Mouse (Mus musculus) liver, embryonic 14.5 days (tissue): ENCODE data around the gene Emc10. TPM values are rescaled to one million over a fixed set of nuclear protein-coding genes. Genes with fewer than 3 reads are reported as not detected.

Experiments used
- ATAC-seq: fragments of 200-750 bp; cut with Nextera tagmentation; 2 replicates; pipeline ENCODE4 v1.8.0; 2017; ENCODE audit warnings: moderate number of reproducible peaks, mild to moderate bottlenecking, moderate library complexity; ENCODE audit not compliant: insufficient read depth
- DNase-seq, 3 experiments: peaks; one replicate each; pipeline ENCODE4 v3.0.0-alpha.2; 2012 to 2013; ENCODE audit warnings: low read depth in 3 of 3, low spot score in 3 of 3
- H3K27ac ChIP-seq: fragments of 300-500 bp; sonication (generic); 2 replicates; pipeline ENCODE4 v1.5.1; 2014; ENCODE audit warnings: moderate library complexity, mild to moderate bottlenecking, control low read depth, inconsistent platforms
- H3K27me3 ChIP-seq: fragments of 300-500 bp; sonication (generic); 2 replicates; pipeline ENCODE4 v1.6.1; 2014; ENCODE audit warnings: mild to moderate bottlenecking, low read length, moderate library complexity; ENCODE audit not compliant: control insufficient read depth, insufficient read depth
- H3K36me3 ChIP-seq: fragments of 300-500 bp; sonication (generic); replicated peaks from 2 replicates; pipeline ENCODE4 v1.6.1; 2014; ENCODE audit warnings: low read depth; ENCODE audit not compliant: control insufficient read depth, insufficient read depth
- H3K4me1 ChIP-seq, 2 experiments: fragments of 200-500 bp in 1 of 2; fragments of 300-500 bp in 1 of 2; sonication (generic) in 1 of 2; replicated peaks; 2 replicates each; pipeline ENCODE4 v1.6.1; 2012 to 2014; ENCODE audit warnings: antibody characterized with exemption in 1 of 2, inconsistent platforms in 1 of 2, low read length in 1 of 2; ENCODE audit not compliant: control insufficient read depth in 2 of 2, insufficient read depth in 2 of 2
- H3K4me2 ChIP-seq: fragments of 300-500 bp; sonication (generic); 2 replicates; pipeline ENCODE4 v1.6.1; 2014; ENCODE audit warnings: low read depth, mild to moderate bottlenecking, control low read depth, moderate library complexity
- H3K4me3 ChIP-seq, 2 experiments: fragments of 200-500 bp in 1 of 2; fragments of 300-500 bp in 1 of 2; sonication (generic) in 1 of 2; 2 replicates each; pipeline ENCODE4 v1.5.1; 2012 to 2014; ENCODE audit warnings: low read depth in 2 of 2, low read length in 2 of 2, mild to moderate bottlenecking in 2 of 2, control low read depth in 1 of 2, inconsistent platforms in 1 of 2, moderate library complexity in 1 of 2; ENCODE audit not compliant: insufficient read depth in 1 of 2
- H3K9ac ChIP-seq: fragments of 300-500 bp; sonication (generic); replicated peaks from 2 replicates; pipeline ENCODE4 v1.6.1; 2014; ENCODE audit warnings: mild to moderate bottlenecking, control low read depth, moderate library complexity
- H3K9me3 ChIP-seq: fragments of 300-500 bp; sonication (generic); 2 replicates; pipeline ENCODE4 v1.6.1; 2016; ENCODE audit warnings: low read length, mixed read lengths; ENCODE audit not compliant: control insufficient read depth
- CTCF ChIP-seq: IDR thresholded peaks from 2 replicates; pipeline ENCODE4 v1.5.1; 2016; ENCODE audit warnings: antibody characterized with exemption, low read depth, control low read depth
- EP300 ChIP-seq: IDR thresholded peaks from 2 replicates; pipeline ENCODE4 v1.6.1; 2016; ENCODE audit warnings: antibody characterized with exemption, low read depth
- WGBS: fragments of 180-500 bp; shearing (Covaris S2); extraction: QIAGEN DNeasy Blood & Tissue Kit; methylation state at CpG from one replicate; pipeline ENCODE4 v1.1.7; 2014; ENCODE audit not compliant: insufficient replicate concordance; 5-methylcytosine and 5-hydroxymethylcytosine counted together
- polyA plus RNA-seq, 2 experiments: library from polyadenylated mRNA; depleted of rRNA in 1 of 2; stranded (reverse) in 1 of 2; unstranded in 1 of 2; fragments of >200 nt; fragmentation: Nextera tagmentation in 1 of 2; extraction: Ambion mirVana in 1 of 2; gene quantifications; 2 replicates each; pipeline versions ENCODE4 v1.2.1 to v1.2.3; 2012 to 2014

The Emc10 gene
- polyA plus RNA-seq, 2 experiments = 41.7 to 46.7 TPM

DNA sequence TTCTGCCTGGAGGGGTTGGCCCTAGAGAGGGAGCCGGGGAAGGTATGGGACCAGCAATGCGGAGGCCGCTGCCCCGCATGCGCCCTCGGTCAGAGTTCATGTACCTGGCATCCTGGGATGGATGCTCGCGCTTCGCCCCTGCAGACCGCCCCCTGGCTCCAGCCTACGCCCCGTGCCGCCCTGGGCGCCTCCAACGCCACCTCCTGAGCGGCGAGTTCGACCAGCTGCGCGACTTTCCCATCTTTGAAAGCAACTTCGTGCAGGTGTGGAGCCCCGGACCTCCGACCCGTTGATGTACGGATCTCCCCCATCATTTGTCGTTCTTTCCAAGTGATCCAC lies 411 bp upstream of the Emc10 start:
- H3K4me3 ChIP-seq = peak overlapping the region; percentile 63 to 69
- peaks cover 3% of the 10 kb centered on the region; the same call in 1 of the 2 replicates for H3K36me3 ChIP-seq
- H3K9me3 ChIP-seq = no peaks in the 10 kb centered on the region
- peak overlapping the region; percentile 75 for H3K27ac ChIP-seq
- ATAC-seq = peak; percentile 67
- 1% methylated on average over 26 of the region's 26 CpGs for WGBS
- no peak for DNase-seq
- H3K27me3 ChIP-seq = no peaks in the 10 kb centered on the region
- H3K4me1 ChIP-seq = peaks cover 22 to 32% of the 10 kb centered on the region in 2 experiments
- H3K9ac ChIP-seq = peak overlapping the region; percentile 67
- H3K4me2 ChIP-seq = peak overlapping the region; percentile 79
- TF ChIP-seq EP300 = no peak
- peak; percentile 63 for TF ChIP-seq CTCF

GRCm38 (mm10) chr7:44495086-44495485 lies 1.2 kb downstream of the Emc10 start:
- peak overlapping the region; percentile 69 to 77; a peak in 3 of 4 replicates for H3K4me3 ChIP-seq

DNA sequence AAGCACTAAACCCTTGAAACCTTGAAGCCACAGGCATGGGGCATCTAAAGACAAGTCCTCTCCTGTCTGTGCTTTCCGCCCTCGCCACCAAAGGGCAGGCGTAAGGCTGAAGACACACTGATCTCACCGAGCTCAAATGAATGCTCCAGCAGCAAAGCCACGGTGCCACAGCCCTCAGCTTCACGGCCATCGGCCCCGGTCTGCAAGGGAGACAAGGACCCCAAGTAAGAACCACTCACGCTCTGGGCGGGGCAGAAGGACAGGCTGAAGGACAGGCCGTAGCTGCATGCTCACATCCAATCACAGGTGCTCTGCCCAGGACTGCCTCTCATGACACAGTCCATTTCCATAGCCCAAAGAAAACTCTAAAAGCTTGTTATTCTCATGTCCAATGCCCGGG lies 1.6 kb downstream of the Emc10 start:
- no peak for DNase-seq
- TF ChIP-seq EP300 (no peak), CTCF (no peak)
- Histone ChIP-seq H3K9me3 (no peaks in the 10 kb centered on the region), H3K9ac (0 out of 2 replicates have a peak overlapping the region, but pooled peaks have one; percentile 9), H3K4me2 (peak overlapping the region; percentile 79), H3K27me3 (no peaks in the 10 kb centered on the region), H3K4me3 (no peak overlapping the region), H3K4me1 (peaks cover 22 to 32% of the 10 kb centered on the region in 2 experiments), H3K27ac (no peak overlapping the region), H3K36me3 (peaks cover 7% of the 10 kb centered on the region; the same call in 1 of the 2 replicates)
- ATAC-seq = no peak
- 85% methylated on average over 12 of the region's 12 CpGs for WGBS

More at GRCm38 (mm10) chr7:44495086-44495485, 1.2 kb downstream of the Emc10 start:
- no peaks in the 10 kb centered on the region for H3K27me3 ChIP-seq
- no peak overlapping the region for H3K27ac ChIP-seq
- peak overlapping the region; percentile 79 for H3K4me2 ChIP-seq
- H3K9ac ChIP-seq = peak overlapping the region; percentile 77
- DNase-seq (no peak), ATAC-seq (no peak)
- H3K9me3 ChIP-seq = no peaks in the 10 kb centered on the region
- TF ChIP-seq CTCF = no peak
- TF ChIP-seq EP300 = no peak
- H3K36me3 ChIP-seq = peaks cover 3% of the 10 kb centered on the region; the same call in 1 of the 2 replicates
- 82% methylated on average over 7 of the region's 7 CpGs for WGBS
- H3K4me1 ChIP-seq = peaks cover 22 to 32% of the 10 kb centered on the region in 2 experiments

- Histone ChIP-seq H3K4me2 (no peak overlapping the region), H3K9ac (no peak overlapping the region), H3K9me3 (no peaks in the 10 kb centered on the region), H3K4me3 (no peak overlapping the region), H3K27ac (no peak overlapping the region), H3K27me3 (no peaks in the 10 kb centered on the region), H3K36me3 (peaks cover 7% of the 10 kb centered on the region; the same call in 1 of the 2 replicates), H3K4me1 (peaks cover 17 to 18% of the 10 kb centered on the region in 2 experiments)
- TF ChIP-seq CTCF (no peak), EP300 (no peak)
- ATAC-seq (no peak), DNase-seq (no peak)
- WGBS = 90% methylated on average over 21 of the region's 21 CpGs
Measured at GRCm38 (mm10) chr7:44492166-44492826, 4.0 kb downstream of the Emc10 start.

- Histone ChIP-seq H3K9ac (no peak overlapping the region), H3K4me1 (peaks cover 13% of the 10 kb centered on the region in 2 experiments), H3K4me2 (no peak overlapping the region), H3K27ac (no peak overlapping the region), H3K36me3 (peaks cover 7% of the 10 kb centered on the region; the same call in 1 of the 2 replicates), H3K9me3 (no peaks in the 10 kb centered on the region), H3K4me3 (no peak overlapping the region), H3K27me3 (no peaks in the 10 kb centered on the region)
- DNase-seq (no peak), ATAC-seq (no peak)
- no peak for TF ChIP-seq CTCF
- no peak for TF ChIP-seq EP300
- 95% methylated on average over 5 of the region's 5 CpGs for WGBS
Measured at GRCm38 (mm10) chr7:44491391-44491790, 4.9 kb downstream of the Emc10 start.
